Mouse (Mus musculus) liver (tissue): ENCODE results near the gene Prickle2.

ENCODE experiments used
- DNase-seq: peaks from one replicate; pipeline ENCODE4 v3.0.0-alpha.2; 2020; ENCODE audit warnings: mixed read lengths

Prickle2 gene

DNA sequence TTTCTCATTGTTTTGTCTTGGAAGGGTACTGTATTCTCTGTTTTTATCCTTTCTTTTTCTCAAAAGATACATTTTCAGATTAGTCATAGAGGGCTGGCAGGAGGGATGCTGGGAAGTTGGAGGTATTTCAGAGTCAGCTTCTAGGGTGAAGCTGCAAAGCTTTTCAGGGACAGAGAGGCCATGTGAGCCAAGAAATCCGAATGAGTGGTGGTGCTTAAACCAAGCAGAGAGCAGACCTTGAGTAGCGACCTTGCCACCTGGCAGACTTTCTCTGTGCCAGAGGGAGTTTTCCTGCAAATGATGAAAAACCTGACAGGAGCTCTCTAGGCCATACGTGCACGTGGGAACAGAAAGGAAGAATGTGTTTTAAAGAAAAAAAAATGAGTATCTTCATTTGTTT, 130.7 kb downstream of the Prickle2 start:
- DNase-seq, result no peak

DNA sequence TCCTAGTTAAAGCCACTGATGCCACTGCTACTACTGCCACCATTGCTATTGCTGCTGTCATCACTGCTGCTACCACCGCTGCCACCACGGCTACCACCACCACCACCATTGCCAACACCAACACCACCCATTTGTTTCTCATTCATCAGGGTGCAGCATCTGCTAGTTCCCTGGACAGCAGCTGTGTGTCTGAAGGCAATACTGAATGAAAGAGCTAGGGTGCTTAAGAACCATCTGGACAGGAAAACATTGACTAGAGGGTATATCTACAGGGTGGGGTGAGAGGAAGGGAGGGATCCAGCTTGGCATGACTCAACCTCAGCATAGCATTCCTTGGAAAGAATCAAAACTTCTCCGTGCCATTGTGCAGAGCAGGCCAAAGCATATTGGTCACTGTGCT, 133.8 kb downstream of the Prickle2 start:
- DNase-seq, result no peak

DNA sequence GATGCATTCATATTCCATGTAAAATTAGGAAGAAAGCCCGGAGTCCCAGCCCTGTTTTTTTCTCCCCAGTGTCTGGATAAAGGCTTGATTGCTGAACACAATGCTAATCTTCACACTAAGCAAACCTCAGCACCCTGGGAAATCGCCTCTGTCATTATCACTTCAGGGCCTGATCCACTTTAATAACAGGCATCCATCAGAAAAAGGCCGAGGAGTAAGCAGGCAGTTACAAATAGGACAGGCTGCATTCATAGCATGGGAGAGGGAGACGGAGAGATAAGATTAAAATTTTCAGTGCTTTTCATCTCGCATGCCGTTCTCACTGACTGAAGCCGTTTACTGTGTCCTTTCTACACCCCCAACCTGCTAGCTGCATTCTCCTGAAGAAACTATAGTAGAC, 135.9 kb downstream of the Prickle2 start:
- no peak for DNase-seq

DNA sequence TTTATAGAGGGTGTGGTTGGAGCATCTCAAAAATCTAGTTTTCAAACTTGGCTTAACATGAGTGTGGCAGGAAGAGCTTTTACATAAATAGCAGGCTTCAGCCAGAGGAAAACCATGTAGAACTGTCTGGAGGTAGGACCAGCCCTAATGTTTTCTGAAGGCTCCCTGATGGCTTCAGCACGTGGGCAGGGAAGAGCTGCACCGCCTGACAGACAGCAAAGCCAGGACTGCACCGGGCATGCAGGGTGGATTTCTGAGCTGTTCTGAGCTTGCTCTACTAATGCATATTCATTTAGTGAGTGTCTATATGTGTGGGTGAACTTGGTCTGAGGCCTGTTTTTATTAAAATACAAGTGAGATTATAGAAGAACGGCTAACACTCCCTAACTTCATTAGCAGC, 136.7 kb downstream of the Prickle2 start:
- DNase-seq, result no peak

DNA sequence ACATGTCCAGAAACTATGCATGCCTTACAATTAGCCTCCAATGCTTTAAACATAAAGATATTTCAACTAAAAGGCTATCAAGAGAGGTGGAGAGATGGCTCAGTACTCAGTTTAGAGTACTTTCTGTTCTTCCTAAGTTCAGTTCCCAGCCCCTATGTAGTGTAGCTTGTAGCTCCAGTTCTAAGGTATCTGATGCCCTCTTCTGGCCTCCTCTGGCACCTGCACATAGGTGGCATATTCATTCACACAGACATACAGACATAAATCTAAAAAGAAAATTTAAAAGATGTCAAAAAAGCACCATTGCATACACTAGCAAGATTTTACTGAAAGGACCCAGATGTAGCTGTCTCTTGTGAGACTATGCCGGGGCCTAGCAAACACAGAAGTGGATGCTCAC, 146.7 kb downstream of the Prickle2 start:
- DNase-seq, result no peak

DNA sequence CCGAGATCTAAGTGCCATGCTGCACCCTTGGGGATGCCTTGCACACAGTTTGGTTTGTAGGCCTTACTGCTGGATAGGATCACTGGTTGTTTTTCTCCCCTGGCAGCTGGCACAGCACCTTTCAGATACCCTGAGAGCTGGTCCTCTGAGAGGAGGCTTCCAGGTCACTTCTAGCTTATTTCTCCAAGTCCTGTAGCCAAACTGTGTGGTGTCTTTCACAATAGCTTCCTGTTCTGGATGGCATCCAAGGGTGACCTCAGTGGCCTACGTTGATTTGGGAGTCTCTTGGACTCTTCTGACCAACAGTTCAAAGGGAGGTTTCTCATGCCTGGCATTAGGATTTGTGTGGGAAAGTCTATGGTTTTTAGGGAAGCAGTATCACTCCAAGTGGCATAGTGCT, 150.3 kb downstream of the Prickle2 start:
- no peak for DNase-seq

DNA sequence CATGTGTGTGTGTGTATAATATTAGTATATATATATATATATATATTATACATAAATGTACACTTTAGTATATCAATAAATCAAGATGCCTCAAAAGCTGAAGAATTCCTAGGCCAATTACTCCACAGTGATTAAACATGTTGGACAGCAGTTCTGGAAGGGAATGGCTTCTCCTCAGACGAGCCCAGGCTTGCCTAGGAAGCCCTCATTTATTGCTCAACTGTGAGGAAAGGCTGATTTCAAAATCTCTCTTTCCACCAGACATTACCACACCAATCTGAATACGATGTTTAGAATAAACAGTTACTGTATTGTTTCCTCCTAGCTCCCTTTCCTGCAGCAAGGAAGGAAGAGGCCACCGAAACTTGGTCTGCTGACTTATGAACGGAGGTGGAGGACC, 152.9 kb downstream of the Prickle2 start:
- DNase-seq, result no peak

DNA sequence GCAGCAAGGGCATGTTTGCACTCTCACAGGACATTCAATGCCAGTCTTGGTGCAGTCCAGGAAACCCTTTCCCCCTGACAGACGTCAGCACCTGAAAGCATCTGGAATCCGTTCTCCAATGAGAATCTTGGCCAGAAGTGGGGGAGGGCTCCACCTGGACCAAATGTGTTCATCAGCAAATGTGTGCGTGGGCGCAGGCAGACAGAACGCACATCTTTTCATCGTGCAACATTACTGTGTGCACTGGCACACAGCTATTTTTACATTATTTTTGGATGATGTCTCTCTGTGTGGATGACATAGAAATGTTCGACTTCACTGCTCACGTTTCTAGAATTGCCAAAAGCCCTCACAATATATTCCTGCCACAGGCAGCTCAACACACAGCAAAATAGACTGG, 156.7 kb downstream of the Prickle2 start:
- DNase-seq, result no peak

DNA sequence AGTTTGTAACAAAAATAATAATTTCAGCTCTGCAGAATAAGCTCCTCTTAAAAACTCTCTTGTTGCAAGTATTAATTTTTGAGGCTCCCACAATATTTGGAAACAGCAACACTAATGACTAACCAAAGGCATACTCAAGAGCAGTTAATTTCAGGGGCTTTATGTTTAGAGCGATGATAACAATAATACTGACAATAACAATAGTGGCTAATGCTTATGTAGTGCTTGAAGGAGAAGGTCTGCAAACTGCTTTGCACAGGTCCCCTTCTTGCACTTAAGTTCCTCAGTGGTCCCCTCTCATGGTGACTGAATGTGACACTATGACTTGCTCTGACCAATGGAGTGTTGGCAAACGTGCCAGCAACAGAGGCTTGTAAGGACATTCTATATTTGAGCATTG, 160.8 kb downstream of the Prickle2 start:
- DNase-seq, result no peak

DNA sequence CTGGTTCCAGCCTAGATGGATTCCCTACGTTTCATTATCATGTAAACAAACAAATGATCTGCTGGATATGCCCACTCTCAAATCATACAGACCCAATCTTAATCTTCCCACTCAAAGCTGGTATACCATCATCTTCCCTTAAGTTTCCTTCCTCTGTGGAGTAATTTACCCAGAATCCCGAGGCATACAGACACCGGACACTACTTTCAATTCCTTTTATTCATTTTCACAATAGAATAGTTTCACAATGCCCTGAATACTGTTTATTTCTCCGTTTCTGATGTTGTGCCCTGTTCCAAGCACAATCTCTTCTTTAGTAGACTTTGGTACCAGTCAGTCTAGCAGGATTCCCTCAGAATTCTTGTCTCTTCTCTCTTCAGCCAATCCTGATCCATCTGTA, 162.1 kb downstream of the Prickle2 start:
- DNase-seq, result no peak

DNA sequence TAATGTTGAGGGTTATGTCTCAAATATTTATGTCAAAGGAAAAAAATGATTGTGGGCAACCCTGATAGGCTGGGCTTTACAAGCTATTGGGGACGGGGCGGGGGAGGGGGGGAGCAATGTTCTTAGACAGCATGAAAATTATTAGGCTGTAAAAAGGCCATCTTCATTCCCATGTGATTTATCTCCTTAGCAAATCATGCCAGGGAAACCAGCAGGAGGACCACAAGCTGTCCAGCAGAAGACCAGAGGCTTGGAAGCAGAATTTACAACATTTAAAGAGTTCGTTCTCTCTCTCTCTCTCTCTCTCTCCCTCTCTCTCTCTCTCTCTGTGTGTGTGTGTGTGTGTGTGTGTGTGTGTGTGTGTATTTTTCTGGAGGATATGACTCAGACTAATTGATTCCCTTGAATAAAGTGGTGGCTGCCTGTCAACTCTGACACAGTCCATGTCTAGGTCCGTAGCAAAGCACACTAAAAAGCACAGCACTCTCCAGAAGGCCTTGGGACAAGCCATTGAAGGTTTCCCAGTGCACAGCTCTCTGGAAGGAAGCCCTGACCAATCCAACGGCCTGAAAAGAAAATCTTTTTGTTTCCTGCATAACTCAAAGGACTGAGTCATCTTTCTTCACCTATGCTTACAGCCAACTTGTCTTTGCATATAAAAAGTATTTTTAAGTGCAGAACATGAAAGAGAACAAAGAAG, 163.4 kb downstream of the Prickle2 start:
- no peak for DNase-seq

DNA sequence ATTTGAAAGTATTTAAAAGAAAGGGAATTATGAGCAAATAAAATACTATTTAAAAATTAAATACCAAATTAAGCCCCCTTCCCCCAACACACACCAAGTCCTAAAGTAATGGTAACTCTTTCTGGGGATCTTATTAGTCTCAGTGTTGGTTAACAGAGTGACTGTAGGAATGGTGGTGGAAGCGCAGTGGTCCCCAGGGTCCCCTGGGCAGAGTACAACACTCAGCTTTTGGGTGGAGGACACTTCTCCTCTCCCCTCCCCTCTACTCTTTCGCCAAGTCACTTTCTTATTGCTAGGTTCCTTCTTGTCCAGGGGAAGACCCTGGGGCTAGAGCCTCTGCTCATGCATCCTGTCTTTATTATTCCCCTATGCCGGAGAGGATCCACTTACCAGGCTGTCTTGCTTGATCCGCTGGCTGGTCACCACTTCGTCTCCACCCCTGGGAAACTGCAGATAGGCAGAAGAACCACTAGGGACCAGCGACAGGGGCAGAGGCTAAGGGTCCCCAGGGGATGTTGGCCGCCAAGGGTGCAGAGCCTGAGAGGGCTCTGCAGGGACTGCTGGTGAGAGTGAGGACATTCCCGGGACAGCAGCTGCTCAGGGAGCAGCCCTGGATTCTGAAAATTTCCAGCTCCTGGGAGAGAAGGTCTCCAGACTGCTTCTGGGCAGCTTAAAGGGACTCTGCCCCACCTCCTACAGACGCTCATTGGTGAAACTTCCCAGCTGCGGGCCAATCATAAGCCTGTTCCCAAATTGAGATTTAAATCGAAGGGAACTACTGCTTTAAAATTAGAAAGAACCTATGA, 171.5 kb downstream of the Prickle2 start:
- DNase-seq, result peak; percentile 14

DNA sequence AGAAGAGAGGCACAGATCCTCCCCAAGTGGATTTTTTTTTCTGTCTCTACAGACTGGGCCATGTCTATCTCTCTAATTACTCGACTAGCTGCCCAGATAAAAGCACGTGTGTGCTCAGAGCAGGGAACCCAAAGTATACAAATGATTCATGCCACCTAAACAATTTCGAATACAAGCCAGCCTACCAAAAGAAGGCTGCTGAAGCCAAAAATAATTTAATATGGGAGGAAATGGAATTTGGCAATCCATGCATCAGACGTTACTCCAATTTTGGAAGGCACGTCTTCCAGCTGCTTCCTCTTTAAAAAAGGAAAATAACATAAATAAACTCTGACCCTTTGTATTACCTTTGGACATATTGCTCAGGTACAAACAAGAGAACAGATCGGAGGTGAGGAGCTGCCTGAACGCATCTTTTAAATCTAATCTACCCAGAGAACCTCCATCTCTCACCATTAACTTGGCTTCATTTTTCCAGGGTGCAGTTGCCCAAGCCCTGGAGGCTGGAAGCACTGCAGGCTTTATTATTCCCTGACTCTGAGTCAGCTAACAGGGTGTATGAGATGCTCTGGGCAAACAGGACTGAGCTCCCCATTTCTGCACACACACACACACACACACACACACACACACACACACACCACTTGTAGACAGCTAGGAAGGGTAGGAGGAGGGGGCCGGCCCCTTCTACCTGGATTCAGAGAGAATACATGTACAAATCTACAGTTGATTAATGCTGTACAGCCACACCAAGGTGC, 172.5 kb downstream of the Prickle2 start:
- no peak for DNase-seq

DNA sequence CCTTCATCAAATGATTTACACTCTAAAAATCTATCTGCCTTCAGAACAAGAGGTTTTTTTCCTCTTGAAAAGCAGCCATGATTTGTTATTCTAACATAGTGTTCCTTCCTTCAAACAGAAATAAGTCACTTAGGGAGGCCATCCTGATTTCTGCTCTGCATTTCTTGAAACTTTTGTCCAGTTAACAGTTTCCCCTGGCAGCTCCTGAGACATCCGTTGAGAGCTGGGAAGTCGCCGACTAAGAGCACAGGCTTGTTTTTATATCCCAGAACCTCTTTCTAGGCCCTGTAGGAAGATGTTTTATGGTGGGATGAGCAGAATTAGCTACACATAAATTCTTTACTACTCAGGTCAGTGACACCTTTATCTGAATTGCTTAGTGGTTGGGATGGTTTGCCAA, 173.1 kb downstream of the Prickle2 start:
- no peak for DNase-seq

DNA sequence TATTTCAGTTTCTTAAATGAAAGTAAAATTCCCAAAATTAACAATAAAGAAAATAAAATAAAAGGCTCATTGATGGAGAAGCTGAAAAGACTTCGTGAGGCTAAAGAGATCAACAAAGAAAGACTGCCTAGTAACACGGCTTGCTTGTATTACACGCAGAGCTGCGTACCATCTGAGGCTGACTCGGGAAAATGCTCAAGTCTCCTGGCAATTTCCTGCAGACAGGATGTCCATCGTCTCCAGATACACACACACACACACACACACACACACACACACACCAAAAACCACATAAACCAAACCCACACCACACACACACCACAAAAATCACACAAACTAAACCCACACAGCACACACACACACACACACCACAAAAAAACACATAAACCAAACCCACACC, 173.6 kb downstream of the Prickle2 start:
- no peak for DNase-seq

DNA sequence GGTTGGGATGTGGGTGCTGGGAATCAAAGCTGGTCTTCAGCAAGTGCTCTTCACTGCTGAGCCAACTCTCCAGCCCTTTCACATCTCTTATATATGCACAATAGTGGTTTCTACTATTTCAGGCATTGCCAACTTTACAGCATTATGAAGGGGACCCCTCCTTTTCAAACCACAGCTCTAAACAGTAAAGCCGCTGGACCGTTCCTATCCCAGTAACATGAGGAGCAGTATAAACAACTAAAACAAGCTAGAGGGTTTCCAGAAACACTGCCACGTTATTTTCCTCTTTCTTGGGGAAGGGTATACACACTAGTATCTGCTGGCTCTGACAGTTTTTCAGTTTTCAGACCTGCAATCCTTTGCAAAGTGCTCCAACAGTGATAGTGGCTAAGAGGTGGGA, 179.7 kb downstream of the Prickle2 start:
- DNase-seq, result no peak

DNA sequence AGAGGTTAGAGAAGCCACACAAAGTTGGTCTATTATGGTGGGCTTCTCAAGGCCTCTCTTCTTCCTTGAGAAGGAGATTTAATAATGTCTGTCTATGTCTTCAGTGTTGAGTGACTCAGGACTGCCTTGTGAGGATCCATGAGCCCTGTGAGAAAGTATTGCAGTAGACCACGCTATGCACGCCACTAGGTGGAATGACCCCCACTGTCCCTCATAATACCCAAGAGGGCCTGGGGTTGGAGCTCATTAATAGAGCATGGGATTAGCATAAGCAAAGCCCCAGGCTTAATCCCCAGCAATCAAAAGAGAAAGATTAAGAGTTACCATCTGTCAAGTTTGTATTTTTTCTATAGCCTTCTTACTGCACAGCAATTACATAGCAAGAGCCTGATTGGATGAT, 180.3 kb downstream of the Prickle2 start:
- DNase-seq, result no peak

DNA sequence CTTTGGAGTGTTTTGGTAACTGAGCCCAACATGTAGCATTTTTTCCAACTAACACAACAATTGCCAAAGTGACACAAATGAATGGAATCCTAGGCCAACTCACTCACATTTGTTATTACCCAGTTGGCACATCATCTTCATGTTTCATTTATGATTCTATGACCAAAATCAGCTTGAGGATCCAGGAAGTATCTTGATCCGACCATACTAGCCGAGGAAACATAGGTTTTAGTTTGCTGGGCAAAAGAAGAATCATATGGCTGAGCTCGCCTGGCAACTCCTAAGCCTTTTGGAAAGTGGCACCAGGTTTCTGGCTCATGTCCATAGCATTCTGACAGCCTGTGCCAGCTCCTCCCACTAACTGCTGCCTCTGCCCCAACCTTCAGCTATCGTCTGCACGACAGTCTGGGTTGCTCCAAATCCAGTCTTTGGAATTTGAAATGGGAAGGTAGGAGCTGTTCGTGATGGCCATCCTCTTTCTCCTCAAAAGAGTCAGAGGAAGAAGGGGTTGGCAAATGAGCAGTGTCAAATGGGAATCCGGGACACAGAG, 184.4 kb downstream of the Prickle2 start:
- DNase-seq, result no peak

DNA sequence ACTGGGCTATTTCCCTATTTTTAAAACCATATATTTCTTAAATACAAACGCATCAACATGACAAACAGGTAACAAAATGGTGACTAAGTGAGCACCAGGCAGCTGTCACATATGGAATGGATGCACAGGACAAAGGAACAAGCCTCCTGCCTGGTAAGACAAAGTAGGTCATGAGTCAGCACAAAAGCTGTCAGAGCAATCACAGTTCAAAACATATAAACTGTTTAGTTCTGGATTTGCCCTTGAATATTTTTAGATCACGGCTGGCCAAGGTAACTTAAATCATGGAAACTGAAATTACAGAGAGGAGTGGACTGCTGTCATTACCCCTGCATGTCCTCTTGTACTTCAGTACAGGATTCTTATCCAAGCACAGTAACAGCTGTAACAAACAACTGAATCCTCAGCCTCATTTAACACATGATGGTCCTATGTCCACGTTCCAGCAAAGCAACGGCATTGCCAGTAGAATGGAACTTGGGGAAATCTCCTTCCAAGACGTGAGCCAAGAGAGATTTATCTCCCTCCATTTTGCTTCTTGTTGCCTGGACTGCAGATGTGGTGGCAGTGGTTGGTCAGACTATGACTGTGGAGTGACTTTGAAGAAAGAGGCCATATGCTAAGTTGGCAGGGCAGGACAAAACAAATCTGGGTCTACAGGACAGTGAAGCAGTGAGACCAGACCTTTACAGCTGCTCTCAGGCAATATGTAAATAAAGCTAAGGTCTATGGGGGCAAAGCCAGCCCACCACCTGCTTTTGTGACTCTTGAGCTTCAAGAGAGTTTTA, 185.7 kb downstream of the Prickle2 start:
- no peak for DNase-seq

DNA sequence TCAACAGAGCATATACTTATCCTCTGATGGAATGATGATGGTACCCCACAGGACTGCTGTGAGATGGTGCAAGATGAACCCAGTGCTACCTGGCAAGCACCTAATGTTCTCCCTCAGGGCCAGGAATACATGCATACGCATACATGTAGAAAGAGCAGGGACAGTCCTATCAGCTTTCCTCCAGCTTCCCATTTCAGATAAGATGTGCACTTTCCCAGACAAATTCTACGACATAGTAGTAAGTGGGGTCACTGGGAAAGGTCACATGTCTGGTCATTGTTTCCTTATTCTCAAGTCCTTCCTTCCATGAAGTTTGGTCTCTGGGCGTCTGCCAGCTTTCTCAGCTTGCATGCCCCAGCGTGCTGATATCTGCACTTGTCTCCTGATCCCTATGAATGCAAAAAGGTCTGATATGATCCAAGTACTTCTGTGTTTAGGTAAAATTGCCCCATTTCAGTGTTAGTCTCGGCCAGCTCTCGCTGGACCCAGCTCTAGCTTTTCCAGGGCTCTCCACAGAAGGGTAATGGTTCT, 187.5 kb downstream of the Prickle2 start:
- no peak for DNase-seq

DNA sequence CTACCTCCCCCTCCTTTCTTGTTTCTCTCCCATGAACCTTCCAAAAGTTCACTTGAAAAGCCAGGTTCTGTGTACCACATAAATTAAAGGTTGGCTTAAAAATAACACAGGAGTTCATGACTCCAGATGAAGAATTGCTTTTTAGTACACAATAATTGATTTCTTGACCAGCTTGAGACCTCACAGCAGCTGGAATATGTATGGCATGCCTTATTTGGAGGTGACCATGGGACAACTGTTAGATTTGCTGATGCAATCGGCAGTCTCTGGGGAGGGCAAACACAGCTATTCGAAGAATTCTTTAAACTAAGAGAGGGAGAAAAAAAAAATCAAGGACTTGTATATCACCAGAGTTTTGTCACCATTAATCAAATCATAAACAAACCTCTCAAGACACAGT, 189.0 kb downstream of the Prickle2 start:
- DNase-seq, result no peak

DNA sequence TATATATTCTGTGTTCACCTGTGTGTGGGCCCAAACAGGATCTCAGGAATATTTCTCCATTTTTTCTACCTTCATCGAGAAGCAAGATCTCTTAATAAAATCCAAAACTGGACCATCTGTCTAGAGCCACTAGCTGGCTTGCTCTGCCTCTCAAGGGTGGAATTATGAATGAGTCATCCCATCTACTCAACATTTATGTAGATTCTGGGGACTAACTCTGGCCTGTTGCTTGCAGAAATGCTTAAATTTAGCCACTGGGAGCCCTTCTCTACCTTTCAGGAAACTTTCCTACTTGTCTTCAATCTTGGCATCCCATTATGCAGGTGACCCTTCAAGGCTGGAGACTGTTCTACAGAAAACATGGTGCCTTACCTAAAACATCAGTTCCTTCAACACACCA, 194.0 kb downstream of the Prickle2 start:
- DNase-seq, result no peak

DNA sequence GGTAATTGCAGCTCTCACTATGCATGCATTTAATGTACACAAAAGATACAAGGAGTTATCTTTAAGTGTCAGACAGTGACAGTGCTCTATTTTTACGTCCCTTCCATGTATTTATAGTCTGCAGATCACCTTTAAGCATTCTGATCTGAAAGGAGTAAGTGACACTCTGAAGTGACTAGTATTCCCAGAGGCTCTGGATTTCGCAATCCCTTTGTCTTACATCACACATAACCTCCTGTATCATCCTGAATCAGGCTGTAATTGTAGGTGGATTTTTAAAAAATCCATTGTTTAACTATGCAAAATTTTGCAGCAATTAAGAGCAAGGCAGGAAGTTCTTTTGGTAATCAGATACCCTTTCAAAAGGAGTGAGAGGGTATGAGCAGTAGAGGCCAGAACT, 196.2 kb downstream of the Prickle2 start:
- no peak for DNase-seq
